Mouse (Mus musculus) adrenal gland, adult 2 months (tissue): Measurements from ENCODE around the gene Abca7. TPM values are rescaled to one million over a fixed set of nuclear protein-coding genes. Genes with fewer than 3 reads are reported as not detected.
A peak's percentile ranks its signal among the peaks of the same experiment; 100 is the strongest.

Experiments
- DNase-seq: peaks from one replicate; pipeline ENCODE4 v3.0.0; 2021
- polyA plus RNA-seq: library from polyadenylated mRNA; depleted of rRNA; stranded (reverse); fragments of >200 nt; gene quantifications from 2 replicates; pipeline ENCODE4 v1.2.3, GENCODE M21; 2012
- total RNA-seq, 2 experiments: library from RNA; stranded (reverse); gene quantifications; 2 replicates each; pipeline ENCODE4 v1.2.3; 2021

Abca7 gene
- total and polyA plus RNA-seq, 3 experiments: 18.4 to 28.6 (median 22.9) TPM

GRCm38 (mm10) chr10:79974087-79974486, 22.2 kb upstream of the Abca7 start:
- DNase-seq: no peak

GRCm38 (mm10) chr10:79974668-79975067, 21.6 kb upstream of the Abca7 start:
- no peak for DNase-seq

- DNase-seq: no peak
Observed at GRCm38 (mm10) chr10:79976071-79976721, 20.1 kb upstream of the Abca7 start.

GRCm38 (mm10) chr10:79976722-79977107, 19.6 kb upstream of the Abca7 start:
- no peak for DNase-seq

- no peak for DNase-seq
Observed at GRCm38 (mm10) chr10:79977324-79977723, 19.0 kb upstream of the Abca7 start.

- DNase-seq: no peak
Observed at GRCm38 (mm10) chr10:79978061-79978460, 18.2 kb upstream of the Abca7 start.

GRCm38 (mm10) chr10:79979401-79980155, 16.7 kb upstream of the Abca7 start:
- DNase-seq: no peak

GRCm38 (mm10) chr10:79983205-79983604, 13.1 kb upstream of the Abca7 start:
- no peak for DNase-seq

- peak; percentile 82 for DNase-seq
Observed at GRCm38 (mm10) chr10:79983670-79984069, 12.6 kb upstream of the Abca7 start.

GRCm38 (mm10) chr10:79984195-79984816, 12.0 kb upstream of the Abca7 start, which contains the start of gene Tmem259:
Tmem259 (minus strand) TSS chr10:79984330.
- peak; percentile 92 for DNase-seq

GRCm38 (mm10) chr10:79984871-79985270, 11.4 kb upstream of the Abca7 start:
- DNase-seq: peak; percentile 97

GRCm38 (mm10) chr10:79985334-79986231, 10.7 kb upstream of the Abca7 start:
- peak; percentile 70 for DNase-seq

- DNase-seq: peak; percentile 88
Observed at GRCm38 (mm10) chr10:79986232-79986878, 9.9 kb upstream of the Abca7 start.

- peak; percentile 85 for DNase-seq
Observed at GRCm38 (mm10) chr10:79986963-79987362, 9.3 kb upstream of the Abca7 start.

- no peak for DNase-seq
Observed at GRCm38 (mm10) chr10:79987771-79988505, 8.4 kb upstream of the Abca7 start.

- DNase-seq: peak; percentile 78
Observed at GRCm38 (mm10) chr10:79988506-79989271, 7.6 kb upstream of the Abca7 start, which contains the start of gene Cnn2. Cnn2 (plus strand) TSS chr10:79988584.

GRCm38 (mm10) chr10:79989272-79989786, 7.0 kb upstream of the Abca7 start:
- no peak for DNase-seq

- no peak for DNase-seq
Observed at GRCm38 (mm10) chr10:79989870-79990269, 6.4 kb upstream of the Abca7 start.

GRCm38 (mm10) chr10:79991099-79991498, 5.2 kb upstream of the Abca7 start:
- no peak for DNase-seq

GRCm38 (mm10) chr10:79991548-79991947, 4.7 kb upstream of the Abca7 start:
- no peak for DNase-seq
